Mouse (Mus musculus) erythroblast, adult 5-6 weeks (primary cell): ENCODE results near the gene Srgn. TPM values are rescaled to one million over a fixed set of nuclear protein-coding genes. Genes with fewer than 3 reads are reported as not detected.
A peak's percentile ranks its signal among the peaks of the same experiment; 100 is the strongest.

Experiments
- ATAC-seq: replicated peaks from 2 replicates; pipeline ENCODE4 v1.8.0; 2016; ENCODE audit warnings: moderate number of reproducible peaks, mild to moderate bottlenecking, moderate TSS enrichment, inconsistent platforms; ENCODE audit not compliant: poor library complexity, low FRiP score, severe bottlenecking
- total RNA-seq, 2 experiments: library from RNA; stranded (forward) in 1 of 2; stranded (reverse) in 1 of 2; fragments of 150-400 nt in 1 of 2; fragments of 200-764, 138-1000 nt in 1 of 2; gene quantifications; 2 replicates each; pipeline versions ENCODE4 v1.2.3 to v1.2.4; 2015 to 2017; ENCODE audit warnings: low replicate concordance in 2 of 2

Gene Srgn
- total RNA-seq, 2 experiments from 2014 or later, result 417 to 861 TPM

- ATAC-seq, result no peak
Observed at GRCm38 (mm10) chr10:62530183-62530582, 2.9 kb upstream of the Srgn start.

- ATAC-seq, result 0 out of 2 replicates have a peak, but pooled peaks have one; percentile 12
Observed at GRCm38 (mm10) chr10:62522346-62522950, 4.8 kb downstream of the Srgn start.

- 0 out of 2 replicates have a peak, but pooled peaks have one; percentile 29 for ATAC-seq
Observed at GRCm38 (mm10) chr10:62521763-62522162, 5.5 kb downstream of the Srgn start.

- no peak for ATAC-seq
Observed at GRCm38 (mm10) chr10:62520911-62521310, 6.3 kb downstream of the Srgn start.

- no peak for ATAC-seq
Observed at GRCm38 (mm10) chr10:62517511-62517910, 9.7 kb downstream of the Srgn start.

- no peak for ATAC-seq
Observed at GRCm38 (mm10) chr10:62512855-62513254, 14.4 kb downstream of the Srgn start.

- no peak for ATAC-seq
Observed at GRCm38 (mm10) chr10:62511528-62511927, 15.7 kb downstream of the Srgn start.

GRCm38 (mm10) chr10:62509032-62509656 lies 18.1 kb downstream of the Srgn start:
- ATAC-seq, result no peak

GRCm38 (mm10) chr10:62508459-62508858 lies 18.8 kb downstream of the Srgn start:
- ATAC-seq, result peak; percentile 15; the same call in 1 of the 2 replicates

- ATAC-seq, result peak; percentile 41
Observed at GRCm38 (mm10) chr10:62507591-62508308, 19.5 kb downstream of the Srgn start.

- ATAC-seq, result no peak
Observed at GRCm38 (mm10) chr10:62507071-62507470, 20.2 kb downstream of the Srgn start.

GRCm38 (mm10) chr10:62506019-62506556 lies 21.2 kb downstream of the Srgn start:
- ATAC-seq, result peak; percentile 68

- ATAC-seq, result no peak
Observed at GRCm38 (mm10) chr10:62505224-62505983, 21.8 kb downstream of the Srgn start.

- 0 out of 2 replicates have a peak, but pooled peaks have one; percentile 34 for ATAC-seq
Observed at GRCm38 (mm10) chr10:62503836-62504628, 23.2 kb downstream of the Srgn start.

- ATAC-seq, result no peak
Observed at GRCm38 (mm10) chr10:62503353-62503752, 23.9 kb downstream of the Srgn start.

GRCm38 (mm10) chr10:62501951-62502350 lies 25.3 kb downstream of the Srgn start:
- no peak for ATAC-seq

GRCm38 (mm10) chr10:62500916-62501615 lies 26.2 kb downstream of the Srgn start:
- no peak; the same call in 1 of the 2 replicates for ATAC-seq

- ATAC-seq, result peak; percentile 81
Observed at GRCm38 (mm10) chr10:62500088-62500915, 26.9 kb downstream of the Srgn start.
